Mouse (Mus musculus) embryo, embryonic 11.5 days (tissue): ENCODE results near the gene Capn8.
"Not testable (repeated sequence)": the region's sequence is repeated elsewhere in the genome, so short reads cannot be mapped to it uniquely, and the experiment has no call there.

Experiments used
- DNase-seq: peaks from one replicate; pipeline ENCODE4 v3.0.0-alpha.2; 2012; ENCODE audit warnings: low read depth, low spot score

The Capn8 gene

DNA sequence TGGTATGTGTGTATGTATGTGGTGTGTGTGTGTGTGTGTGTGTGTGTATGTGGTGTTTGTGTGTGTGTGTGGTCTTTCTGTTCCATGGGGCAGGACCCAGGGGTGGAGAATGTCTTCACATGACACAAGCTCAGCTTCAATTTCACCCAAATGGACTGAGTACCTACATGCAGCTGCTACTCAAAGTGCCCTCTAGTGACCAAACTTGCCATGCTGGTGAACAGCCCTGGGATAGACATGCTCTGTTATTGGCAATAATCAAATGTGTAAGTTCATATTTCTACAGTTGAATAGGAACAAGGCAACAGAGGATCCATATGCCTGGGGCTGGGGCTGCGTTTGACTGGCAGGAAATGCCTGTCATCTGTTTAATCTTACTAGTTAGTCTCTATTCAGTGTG is 50.7 kb downstream of the Capn8 start:
- DNase-seq, result no peak

DNA sequence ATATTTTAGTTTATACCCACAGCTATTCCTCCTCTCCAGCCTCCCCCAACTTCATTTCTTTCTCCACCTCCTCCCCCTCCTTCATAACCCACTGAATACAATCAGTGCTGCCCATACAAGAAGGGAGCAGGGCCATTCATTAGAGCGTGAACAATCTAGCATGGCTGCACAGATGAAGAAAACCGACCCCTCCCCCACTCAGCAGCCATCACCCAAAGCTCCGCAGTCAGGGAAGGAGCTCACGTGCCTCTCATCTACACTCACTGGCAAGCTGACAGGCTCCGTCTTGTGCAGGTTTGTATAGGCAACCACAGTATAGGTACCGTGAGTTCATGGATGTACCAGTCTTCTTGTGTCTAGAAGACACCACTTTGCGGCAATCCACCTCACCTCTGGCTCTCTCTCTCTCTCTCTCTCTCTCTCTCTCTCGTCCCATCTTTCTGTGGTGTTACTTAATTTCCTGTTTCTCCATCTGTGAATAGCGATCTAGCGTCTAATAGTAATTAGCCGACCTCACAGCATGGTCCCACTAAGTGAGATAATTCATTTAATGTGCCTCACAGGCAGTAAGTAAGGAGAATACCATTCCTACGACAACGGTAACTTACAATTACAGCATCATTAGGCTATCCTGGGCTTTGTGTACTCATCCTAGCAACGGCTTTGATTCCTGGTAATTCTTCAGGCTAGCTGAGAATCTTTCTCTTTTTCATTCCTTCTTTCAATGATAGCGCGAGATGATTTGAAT is 53.6 kb downstream of the Capn8 start:
- no peak for DNase-seq

DNA sequence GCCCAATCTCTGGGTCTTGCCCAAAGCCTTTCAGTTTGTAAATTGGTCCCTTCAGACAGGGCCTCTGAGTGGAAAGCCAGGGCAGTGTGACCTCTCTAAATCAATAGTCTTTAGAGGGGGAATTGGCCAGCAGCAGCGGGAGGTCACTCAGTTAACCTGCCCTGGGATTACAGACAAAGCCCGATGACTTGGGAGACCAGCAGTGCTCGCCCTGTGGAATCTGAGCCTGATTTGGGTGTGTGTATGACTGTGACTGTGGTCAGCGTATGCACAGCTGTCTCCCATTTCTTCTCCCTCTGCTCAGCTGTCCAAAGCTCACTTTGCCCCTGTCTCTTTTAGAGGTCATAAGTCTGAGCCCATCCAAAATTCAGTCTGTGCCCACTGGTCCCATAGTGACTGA is 55.7 kb downstream of the Capn8 start:
- DNase-seq, result no peak

DNA sequence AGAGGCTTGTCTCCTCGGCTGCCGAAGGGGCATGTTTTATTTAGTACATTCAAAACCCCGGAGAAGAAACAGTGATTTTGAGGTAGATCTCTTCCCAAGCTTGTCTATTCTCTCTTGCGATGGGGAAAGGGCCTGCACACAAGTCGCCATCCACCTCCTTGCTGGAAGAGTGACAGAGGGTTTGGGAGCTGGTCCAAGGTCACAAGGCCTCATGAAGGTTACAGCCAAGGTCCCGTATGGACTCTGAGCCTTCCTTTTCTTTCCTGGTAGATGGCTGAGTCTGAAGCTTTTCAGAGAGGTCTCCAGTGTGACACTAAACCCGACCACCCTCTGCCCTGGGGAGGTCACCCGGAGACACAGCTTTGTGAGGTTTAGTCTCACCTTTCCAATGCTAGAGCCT is 56.4 kb downstream of the Capn8 start:
- DNase-seq, result no peak

DNA sequence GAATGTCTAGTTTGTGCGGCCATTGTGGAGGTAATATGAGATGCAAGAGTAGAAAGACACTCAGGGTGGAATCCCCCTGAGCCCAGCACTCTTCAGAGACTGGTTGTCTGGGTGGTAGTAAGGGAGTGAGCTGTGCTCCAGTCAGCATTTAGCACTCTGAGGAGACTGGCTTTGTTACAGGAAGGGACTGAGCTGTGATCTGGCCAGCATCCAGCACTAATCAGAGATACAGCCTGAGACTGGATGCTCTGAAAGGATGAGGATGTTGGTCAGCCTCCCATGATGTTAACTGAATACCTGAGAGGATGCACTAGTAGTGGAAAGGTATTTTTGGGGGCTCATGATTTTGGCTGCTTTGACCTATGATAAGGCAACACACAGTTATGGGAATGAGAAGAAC is 61.4 kb downstream of the Capn8 start:
- no peak for DNase-seq

DNA sequence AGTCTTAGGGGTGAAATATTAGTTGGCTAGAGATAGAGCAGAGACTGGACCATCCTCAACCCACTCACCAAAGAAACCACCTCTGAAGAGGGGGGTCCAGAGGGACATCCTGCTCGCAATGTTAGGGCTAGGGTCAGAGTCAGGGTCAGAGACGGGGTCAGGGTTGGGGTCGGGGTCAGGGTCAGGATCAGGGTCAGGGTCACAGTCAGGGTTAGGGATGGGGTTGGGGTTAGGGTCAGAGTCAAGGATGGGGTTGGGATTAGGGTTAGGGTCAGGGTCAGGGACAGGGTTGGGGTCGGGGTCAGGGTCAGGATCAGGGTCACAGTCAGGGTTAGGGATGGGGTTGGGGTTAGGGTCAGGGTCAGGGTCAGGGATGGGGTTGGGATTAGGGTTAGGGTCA is 64.4 kb downstream of the Capn8 start:
- DNase-seq, result no peak

DNA sequence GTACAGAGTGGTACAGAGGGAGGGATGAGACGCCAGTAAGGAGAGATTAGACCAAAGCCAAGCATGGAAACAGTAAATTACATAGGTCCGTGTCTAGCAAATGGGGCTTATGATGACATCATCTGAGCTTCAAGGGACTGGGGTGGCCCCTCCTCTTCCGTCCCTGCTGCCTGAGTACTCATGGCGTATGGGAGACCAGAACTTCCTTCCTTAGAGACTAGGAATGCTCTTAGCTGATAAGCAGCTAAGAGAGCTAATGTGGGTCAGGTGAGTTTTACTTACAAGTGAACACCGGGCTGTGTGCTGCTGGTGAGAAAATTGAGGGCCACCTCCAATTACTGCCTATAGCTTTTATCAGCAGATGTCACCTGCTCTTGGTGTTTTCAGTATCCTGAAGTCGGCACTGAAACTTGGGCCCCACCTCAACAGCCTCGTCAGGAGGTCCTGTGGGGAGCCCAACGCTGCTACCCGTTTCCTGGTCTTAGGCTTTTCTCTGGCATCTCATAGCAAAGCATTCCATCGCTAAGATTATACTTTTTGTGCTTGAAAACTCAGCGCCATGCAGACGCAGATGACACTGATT is 69.0 kb downstream of the Capn8 start:
- DNase-seq, result no peak

DNA sequence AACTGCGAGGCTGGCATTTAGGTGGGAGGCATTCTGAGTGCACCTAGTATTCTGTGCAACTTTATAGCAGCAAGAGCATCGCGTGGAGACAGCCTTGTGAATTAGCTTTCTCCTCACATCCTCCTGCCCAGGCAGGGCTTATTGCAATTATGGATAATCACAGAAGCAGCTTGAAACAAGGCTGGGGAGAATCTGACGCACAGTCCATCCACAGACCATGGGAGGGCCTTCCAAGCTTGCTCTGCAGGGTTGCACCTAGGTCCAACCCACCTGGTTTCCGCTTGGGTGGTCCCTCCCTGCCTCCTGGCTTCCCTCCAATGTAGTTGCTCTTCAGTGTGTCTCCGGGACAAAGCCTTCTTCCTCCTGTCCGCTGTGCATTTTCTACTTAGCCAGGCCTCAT is 74.2 kb downstream of the Capn8 start:
- no peak for DNase-seq

DNA sequence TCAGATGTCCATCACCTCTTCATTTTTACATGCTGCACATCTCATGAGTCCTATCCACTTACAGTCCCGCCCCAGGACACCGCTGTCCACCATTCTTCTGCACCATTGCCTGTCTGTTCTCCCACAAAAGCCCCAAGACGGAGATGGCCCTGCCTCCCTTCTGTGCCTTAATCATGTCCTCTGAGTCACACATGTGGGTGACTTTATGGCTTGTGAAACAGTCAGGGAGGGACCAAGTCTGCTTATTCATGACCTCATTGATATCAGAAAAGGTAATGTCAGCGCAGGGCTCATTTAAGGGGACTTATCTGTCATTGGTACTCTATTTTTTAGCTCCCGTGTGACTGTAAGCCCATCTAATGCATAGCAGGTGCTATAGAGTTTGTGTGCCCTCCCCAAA is 74.6 kb downstream of the Capn8 start:
- no peak for DNase-seq

DNA sequence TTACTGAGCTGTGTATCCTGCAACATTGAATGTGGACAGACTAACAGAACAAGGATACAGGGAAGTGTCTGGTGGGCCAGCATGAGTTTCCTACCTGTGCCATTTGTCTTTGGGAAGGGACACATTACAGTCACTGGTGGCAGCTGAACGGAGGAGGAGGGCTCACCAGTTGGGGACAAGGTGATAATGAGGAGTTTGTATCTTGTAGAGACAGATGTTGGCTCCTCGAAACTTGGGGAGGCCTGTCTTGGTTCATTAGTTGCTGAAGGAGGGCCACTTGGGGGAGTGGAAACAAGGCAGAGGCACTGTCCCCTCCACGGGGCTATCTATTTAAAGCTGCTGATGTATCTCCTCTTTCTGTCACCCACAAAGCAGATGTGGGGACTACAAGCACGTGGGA is 75.3 kb downstream of the Capn8 start:
- no peak for DNase-seq

DNA sequence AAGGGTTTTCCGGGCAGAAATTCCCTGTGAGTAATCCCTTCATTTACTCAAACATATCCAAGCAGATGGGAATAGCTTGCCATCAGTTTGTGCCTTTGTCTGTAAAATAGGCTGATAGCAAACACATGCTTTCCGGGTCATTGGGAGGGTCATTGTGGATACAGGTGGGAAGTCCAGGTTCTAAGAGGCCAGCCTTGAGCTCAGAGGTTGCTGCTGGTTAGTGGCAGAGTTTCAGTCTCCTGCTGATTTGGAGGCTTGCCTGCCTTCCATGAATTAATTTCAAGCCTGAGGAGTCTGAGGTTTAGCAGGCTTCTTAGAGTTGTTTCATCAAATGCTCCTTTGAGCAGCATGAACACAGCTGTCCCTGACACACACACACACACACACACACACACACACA is 78.0 kb downstream of the Capn8 start:
- no peak for DNase-seq

DNA sequence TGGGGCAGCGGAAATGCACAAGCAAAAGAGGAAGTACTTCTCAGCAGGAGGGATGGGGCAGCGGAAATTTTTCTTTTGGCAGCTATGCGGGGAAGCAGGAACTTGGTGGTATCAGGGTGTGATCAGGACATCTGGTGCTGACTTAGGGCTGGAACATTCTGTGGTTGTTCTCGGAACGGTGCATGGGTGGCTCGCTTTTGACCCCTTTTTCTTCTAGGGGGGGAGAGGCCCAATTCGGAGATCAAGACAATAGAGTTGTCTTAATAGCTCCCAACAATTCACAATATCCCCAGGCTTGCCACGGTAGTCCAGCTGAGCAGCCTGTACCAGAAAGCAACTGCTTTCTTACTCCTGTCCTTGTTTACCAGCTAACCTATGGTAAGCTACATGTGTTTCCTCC is 79.6 kb downstream of the Capn8 start:
- not testable (repeated sequence) for DNase-seq

DNA sequence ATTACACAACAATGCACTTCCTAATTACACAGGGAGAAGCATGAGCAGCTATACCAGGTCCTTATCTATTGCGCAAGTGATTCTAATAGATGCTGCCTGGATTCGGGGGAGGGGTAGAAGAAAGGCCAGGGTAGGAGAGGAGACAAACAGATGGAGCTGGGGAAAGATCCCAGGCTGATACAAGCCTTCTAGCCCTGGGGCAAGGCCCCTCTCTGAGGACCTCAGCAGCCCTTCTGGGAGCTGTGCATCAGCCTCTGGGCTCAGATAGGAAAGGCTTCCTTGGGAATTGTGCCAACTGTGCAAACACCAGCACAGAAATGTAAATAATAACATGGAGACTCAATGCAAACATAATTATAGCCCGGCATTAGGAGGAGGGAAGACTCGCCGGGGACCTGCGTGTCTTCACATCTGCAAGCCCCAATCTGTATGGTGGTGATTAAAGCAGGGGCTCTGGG is 80.4 kb downstream of the Capn8 start:
- DNase-seq, result no peak

DNA sequence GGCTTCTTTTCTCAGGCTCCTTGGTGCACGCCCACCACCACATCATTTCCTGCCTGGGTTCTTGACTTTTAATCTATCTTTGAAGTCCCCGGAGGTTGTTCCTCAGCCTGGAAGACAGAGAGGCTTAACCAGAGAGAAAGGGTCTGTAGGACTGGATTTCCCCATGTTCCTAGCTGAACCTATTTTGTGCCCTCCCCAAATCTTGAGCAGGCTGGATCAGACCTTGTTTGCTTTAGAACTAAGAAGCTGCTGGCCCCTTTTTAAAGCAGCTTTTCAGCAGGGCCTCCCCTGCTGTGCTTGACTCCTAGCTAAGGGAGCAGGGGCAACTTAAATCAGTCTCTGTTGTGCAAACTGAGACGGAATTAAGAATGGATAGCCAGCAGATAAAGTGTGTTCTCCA is 82.0 kb downstream of the Capn8 start:
- DNase-seq, result no peak

DNA sequence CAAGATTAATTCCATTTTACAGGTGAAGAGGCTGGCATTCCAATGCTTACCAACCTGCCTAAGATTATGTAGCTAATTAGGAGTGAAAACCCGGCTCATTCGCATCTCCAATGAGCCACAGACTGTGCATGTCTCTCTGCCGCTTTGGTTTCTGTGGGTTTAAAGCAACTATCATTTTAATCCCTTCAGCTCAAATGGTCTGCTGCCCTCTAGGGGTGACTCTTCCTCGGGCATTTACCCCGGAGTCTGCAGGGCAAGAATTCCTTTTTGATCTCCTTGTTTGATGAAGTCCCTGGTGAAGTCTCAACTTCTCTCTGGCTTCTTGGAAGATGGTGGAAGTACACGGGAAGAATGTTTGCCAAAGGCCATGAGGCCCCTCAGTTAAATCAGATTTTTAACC is 93.0 kb downstream of the Capn8 start:
- no peak for DNase-seq

DNA sequence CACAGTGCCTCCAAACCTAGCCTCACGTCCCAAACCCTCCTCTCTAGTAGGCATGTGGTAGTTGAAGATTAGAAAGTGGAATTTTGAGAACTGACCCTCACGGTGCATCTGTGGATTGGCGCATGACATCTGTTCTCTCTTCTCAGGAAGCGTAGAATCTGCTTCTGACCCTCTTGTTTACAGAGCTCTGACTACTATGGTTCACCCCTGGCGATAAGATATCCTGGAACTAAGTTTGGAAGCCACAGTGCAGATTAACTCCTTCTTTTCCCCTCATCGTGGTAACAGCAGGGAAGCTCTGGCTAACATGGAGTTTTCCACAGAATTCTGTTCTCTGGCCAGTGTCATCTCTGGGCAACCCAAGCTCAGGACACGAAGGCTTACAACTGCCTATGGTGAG is 95.6 kb downstream of the Capn8 start:
- DNase-seq, result no peak

DNA sequence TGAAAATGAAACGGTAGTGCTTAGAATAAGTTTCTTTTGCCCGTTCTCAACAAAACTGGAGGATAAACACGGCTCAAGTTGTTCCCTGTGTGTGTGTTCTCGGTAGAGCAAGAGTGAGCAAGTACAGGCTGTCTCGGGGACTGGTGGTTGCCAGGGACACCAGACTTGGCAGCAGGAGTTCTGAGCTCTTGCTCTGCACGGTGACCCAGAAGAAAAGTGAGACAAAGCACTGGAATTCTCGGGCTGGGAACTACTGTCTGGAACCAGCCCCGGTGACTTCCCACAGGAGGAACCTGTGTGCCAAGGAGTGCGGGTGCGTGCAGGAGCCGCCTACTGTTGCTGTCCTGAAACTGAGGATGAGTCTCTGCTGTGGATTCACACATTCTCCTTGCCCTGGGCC is 98.9 kb downstream of the Capn8 start:
- no peak for DNase-seq

DNA sequence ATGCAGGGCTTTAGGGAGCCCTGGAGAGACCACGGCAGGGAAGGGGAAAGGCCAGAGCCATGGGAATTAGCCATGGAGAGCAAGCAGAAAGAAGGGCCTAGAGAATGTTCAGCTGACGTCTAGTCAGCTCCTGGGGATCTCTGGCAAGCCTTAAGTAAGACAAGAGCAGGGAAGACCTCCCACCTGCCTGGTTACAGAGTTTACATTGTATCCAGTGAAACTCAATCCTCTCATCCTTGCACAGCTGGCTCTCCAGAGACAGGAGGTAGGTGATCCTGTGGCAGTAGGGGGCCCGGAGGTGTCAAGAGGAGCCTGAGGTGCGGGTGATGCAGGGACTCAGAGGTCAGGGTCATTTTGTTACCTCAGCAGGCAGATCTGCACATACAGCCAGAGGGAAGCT is 100.0 kb downstream of the Capn8 start:
- DNase-seq, result no peak

DNA sequence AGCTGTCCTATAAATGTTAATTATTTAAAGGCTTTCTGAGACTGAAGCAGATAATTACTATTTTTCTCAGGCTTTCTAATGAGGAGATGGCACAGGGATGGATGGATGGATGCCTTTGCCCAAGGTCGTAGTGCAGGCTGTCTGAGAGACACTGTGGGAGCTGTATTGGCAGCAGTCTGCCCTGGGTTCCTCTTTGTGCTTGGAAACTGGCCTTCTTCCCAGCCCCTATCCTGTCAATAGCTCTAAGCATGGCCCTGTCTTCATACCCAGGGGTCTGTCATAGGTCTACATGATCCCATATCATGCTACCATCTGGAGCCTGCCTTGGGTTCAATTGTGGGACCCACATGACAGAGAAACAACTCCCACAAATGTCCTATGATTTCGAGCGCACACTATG is 102.5 kb downstream of the Capn8 start:
- DNase-seq, result no peak

DNA sequence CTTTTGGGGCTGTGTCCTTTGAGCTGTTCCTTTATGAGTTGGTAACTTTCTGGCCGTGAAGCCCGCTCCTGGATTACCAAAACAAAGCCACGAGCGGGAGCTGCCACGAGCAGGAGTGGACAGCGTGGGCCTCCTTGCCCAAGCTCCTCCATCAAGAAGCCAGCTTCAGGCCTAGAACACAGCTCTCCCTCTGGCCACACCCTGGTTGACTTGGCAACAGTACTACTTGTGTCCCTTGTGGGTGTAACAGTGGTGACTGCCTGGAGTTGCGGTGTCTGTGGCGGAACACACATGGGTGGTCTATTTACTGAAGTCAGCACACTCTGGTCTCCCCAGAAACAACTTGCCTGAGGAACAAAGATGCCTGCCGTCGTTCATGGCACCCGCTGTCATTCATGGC is 104.9 kb downstream of the Capn8 start:
- DNase-seq, result no peak

DNA sequence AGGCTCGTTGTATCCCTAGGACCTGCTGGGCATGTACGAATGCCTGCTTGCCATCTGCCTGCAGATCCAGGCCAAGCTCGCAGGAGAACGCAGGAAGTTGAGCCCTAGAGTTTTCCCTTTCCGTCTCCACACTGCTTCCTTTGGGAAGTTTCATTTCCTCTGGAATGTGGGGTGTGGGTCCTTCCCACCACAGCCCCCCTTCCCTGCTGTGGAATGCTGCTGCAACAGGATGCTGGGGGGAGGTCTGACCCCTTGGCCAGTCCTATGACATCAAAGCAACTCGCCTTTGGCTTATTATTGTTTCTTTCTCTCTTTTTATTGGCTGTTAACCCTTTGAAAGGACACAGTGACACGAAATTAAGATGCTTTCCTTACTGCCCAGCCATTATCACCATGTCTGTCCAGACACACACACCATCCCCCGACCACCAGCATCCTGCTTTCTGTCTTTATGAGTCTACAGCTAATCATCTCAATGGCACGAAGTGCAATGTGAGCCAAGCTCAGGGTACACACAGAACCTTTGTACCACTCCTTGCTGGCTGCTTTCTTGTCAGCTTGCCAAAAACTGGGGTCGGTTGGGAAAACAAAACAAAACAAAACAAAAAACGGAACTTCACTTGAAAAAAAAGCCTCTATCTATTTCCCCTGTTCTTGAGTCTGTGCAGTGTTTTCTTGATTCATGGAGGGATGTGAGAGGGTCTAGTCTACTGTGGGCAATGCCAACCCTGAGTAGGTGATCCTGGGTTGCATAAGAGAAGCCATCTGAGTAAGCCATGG is 105.9 kb downstream of the Capn8 start:
- DNase-seq, result no peak

DNA sequence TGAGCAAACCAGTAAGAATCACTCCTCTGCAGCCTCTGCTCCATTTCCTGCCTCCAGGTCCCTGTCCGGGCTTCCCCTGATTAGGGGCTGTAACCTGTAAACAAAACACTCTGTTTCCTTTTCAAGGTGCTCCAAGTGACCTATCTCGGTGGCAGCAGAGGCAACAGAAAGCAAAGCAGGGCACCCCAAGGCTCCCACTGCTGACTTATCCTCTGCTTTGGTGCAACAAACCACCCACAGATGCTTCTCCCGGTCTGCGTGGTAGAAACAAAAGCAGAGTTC is 106.5 kb downstream of the Capn8 start:
- DNase-seq, result no peak

DNA sequence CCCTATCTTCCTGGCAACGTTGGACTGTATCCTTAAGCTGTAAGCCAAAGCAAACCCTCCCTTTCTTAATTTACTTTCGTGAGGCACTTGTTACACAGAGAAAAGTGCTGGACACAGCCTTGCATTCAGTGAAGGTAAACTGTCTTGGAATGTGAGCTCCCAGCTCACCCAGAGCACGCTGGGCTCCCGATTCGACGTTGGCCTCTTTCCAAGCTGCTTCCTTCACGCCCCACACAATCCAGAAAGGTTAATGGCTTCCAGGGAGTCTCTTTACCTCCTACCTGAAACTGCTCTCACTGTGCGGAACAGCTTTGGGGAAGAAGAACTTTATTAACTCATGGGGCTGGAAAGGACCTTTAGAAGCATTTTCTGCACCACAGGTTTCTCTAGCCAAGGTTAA is 110.5 kb downstream of the Capn8 start:
- no peak for DNase-seq
